Mouse (Mus musculus) spleen, adult 2 months (tissue): ENCODE measurements around the gene Tdg.
"Not testable (repeated sequence)": the region's sequence is repeated elsewhere in the genome, so short reads cannot be mapped to it uniquely, and the experiment has no call there.

Experiments
- CTCF ChIP-seq: fragments of 200-500 bp; IDR thresholded peaks from 2 replicates; pipeline ENCODE4 v1.5.1; 2011; ENCODE audit warnings: mild to moderate bottlenecking, inconsistent platforms; ENCODE audit not compliant: insufficient read depth, insufficient read length, insufficient replicate concordance; ENCODE audit errors: extremely low read depth
- POLR2A ChIP-seq: fragments of 200-500 bp; IDR thresholded peaks from 2 replicates; pipeline ENCODE4 v1.6.1; 2011; ENCODE audit warnings: low read depth, low read length, inconsistent platforms

DNA sequence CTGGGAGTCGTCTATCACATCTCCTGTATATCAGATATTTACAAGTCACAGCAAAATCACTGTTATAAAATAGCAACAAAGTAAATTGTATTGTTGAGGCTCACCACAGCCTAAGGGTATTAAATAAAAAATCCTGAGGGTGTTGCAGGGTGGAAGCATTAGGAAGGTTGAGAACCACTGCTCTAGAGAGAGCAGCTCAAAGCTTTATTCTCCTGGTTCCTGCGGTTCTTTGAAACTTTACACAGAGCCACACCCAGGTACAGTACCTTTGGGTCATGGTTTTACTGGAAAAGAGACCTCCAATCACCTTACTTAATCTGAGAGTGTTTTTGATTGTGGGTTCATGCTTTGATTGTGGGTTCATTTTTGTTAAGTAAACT lies 6.1 kb upstream of the Tdg start:
- TF ChIP-seq CTCF, POLR2A: not testable (repeated sequence)
